Mouse (Mus musculus) right cerebral cortex, adult 2 months (tissue): ENCODE data around the gene 1110065P20Rik.

Source experiments
- DNase-seq, 2 experiments: peaks; one replicate each; pipeline ENCODE4 v3.0.0; 2021 to 2022; ENCODE audit warnings: low spot score in 2 of 2

Gene 1110065P20Rik

DNA sequence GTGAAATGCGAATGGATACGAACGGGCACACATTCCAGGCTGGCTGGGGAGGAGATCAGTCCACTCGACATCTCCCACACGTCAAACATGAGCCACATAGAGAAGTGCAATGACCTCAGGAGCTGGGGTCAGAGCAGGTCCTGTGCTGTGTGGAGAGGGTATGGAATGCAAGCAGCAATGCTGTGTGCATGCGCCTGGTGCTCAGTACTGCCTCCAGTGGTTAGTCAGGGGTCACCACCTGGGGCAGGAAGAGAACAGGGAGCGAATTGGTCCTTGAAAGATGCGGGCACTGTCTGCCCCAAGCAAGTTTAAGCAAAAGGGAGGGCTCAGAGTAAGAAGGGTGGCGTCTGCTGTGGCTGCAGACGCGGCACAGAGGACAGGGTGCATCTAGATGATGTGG lies 7.5 kb downstream of the 1110065P20Rik start:
- no peak for DNase-seq

- no peak for DNase-seq
Measured at GRCm38 (mm10) chr4:124840998-124841397, 10.0 kb downstream of the 1110065P20Rik start.

DNA sequence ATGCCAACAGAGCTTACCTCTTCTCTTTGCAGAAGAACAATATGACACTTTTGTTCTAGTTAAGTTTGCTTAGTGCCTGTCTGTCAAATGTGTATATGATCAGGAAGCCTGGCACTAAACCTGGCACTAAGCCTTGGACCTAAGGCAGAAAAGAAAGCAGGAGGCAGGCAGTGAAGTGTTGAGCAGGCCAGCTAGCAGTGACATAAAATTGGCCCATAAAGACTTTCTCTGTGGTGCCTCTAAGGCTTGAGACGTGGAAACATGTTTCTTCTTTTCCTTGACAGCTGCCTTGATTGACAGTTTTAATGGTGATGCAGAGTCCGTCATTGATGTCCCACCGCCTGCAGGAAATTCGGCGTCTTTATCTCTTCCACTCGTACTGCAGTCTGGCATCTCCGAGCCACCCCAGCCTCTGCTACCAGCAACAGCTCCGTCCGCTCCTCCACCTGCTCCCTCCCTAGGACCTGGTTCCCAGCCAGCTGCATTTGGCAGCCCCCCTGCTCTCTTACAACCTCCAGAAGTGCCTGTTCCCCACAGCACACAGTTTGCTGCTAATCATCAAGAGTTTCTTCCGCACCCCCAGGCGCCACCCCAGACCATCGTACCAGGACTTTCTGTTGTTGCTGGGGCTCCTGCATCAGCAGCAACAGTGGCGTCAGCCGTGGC lies 12.8 kb downstream of the 1110065P20Rik start:
- DNase-seq: no peak

DNA sequence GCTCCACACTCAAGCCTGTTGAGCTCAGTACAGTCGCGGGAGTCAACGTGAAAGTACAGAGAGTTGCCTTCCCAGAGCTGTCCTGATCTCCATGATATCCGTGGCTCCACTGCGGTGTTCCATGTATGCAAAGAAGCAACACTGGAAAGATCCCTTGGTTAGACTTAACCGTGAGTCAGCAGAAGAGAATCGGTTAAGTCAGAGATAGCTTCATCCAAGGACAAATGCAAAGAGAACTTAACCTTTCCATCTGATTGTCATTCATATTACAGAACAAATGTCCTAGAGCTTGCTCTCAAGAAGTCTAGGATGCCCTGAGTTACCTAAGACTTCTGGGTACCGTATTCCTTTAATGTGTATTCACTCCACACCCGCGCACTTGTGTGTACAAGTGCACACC lies 18.2 kb downstream of the 1110065P20Rik start:
- no peak for DNase-seq

GRCm38 (mm10) chr4:124829671-124830070 lies 21.3 kb downstream of the 1110065P20Rik start:
- no peak for DNase-seq

GRCm38 (mm10) chr4:124825371-124825965 lies 25.5 kb downstream of the 1110065P20Rik start:
- DNase-seq: no peak

- DNase-seq: no peak
Measured at GRCm38 (mm10) chr4:124824967-124825366, 26.0 kb downstream of the 1110065P20Rik start.

- DNase-seq: no peak
Measured at GRCm38 (mm10) chr4:124818832-124819231, 32.2 kb downstream of the 1110065P20Rik start.

DNA sequence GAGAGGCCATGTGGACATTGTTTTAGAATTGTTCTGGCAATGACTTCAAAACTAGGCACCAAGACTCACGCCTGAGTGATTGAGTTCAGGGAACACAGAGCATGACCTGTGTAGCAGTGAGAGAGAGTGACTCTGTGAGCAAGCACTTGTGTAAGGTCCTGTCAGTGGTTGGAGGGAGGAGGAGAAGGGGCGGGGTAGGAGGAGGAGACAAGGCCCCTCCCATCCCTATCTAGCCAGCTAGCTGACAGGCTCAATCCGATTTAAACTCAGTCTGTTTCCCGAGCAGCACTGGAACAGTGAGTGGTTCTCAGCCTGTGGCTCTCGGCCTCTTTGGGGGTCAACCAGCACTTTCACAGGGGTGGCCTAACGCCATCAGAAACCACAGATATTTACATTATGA lies 33.2 kb downstream of the 1110065P20Rik start:
- DNase-seq: no peak

GRCm38 (mm10) chr4:124815901-124816300 lies 35.1 kb downstream of the 1110065P20Rik start:
- DNase-seq: no peak

GRCm38 (mm10) chr4:124811347-124811975 lies 39.5 kb downstream of the 1110065P20Rik start:
- DNase-seq: peak; percentile 61 to 69

- DNase-seq: no peak
Measured at GRCm38 (mm10) chr4:124810056-124810455, 40.9 kb downstream of the 1110065P20Rik start.

- DNase-seq: no peak
Measured at GRCm38 (mm10) chr4:124809136-124809883, 41.7 kb downstream of the 1110065P20Rik start.

- DNase-seq: no peak
Measured at GRCm38 (mm10) chr4:124808511-124808910, 42.5 kb downstream of the 1110065P20Rik start.

- no peak for DNase-seq
Measured at GRCm38 (mm10) chr4:124803406-124803805, 47.6 kb downstream of the 1110065P20Rik start.

DNA sequence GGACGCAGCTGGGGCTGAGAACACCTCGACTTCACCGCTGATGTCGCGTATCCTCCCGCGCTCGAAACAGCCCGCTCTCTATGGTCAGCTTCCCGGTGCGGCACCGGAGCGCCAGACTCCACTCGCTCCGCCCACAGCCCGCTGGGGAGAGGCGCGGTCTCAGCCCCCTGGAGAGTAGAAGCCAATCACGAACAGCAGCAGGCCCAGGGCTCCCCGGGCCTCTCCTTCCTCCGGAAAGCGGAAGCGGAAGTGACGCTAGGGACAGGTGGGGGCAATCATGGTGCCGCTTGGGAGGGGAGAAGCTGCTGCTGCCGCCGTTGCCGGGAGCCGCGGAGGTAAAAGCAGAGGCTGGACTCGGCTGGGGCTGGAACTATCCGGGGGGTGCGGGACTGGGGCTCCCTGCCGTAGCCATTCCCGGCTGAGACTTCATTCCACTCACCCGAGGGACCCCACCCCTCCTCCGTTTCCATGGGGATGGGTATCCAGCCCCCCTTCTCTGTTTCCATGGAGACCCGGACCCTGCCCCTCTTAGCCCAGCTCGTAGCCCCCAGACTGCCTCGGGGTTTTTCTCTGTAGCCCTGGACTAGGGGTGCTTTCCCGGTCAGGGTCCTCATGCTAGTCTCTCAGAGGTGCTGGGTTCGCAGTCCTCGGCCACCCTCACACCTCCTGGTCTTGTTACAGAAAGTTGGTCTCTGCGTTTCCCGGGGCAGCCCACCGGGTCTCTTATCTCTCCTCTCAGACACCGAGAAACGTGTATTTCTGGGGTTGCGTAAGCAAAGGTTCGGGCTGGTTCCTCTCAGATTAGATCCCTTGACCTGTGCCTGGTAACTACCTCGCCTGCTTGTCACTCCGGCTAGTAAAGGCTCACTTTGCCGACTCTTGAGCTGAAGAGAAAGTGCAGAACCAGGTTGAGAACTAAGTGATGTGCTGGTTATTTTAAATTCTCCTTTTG lies 48.4 kb downstream of the 1110065P20Rik start:
- DNase-seq: peak; percentile 94 to 96

- DNase-seq: peak; percentile 89
Measured at GRCm38 (mm10) chr4:124801552-124802308, 49.3 kb downstream of the 1110065P20Rik start, which contains the start of gene Mtf1. Mtf1 (plus strand) TSS chr4:124802104.
